Mouse (Mus musculus): ENCODE measurements around the gene Txnl4b.
A peak's percentile ranks its signal among the peaks of the same experiment; 100 is the strongest.

The Txnl4b gene

GRCm38 (mm10) chr8:109595854-109596253 lies 30.2 kb downstream of the Txnl4b start:
- DNase-seq (ENCODE audit: low spot score in 2 of 2), result peak; percentile 35 to 71

- DNase-seq (ENCODE audit: low spot score in 2 of 2), result no peak
Observed at GRCm38 (mm10) chr8:109606725-109607124, 41.0 kb downstream of the Txnl4b start.

GRCm38 (mm10) chr8:109607650-109608049 lies 42.0 kb downstream of the Txnl4b start:
- no peak for DNase-seq (ENCODE audit: low spot score in 2 of 2)

- peak; percentile 93 to 94 for DNase-seq (ENCODE audit: low spot score in 2 of 2)
Observed at GRCm38 (mm10) chr8:109608271-109609152, 42.8 kb downstream of the Txnl4b start, which contains the start of gene Dhodh. Dhodh (minus strand) TSS chr8:109608673.

- DNase-seq (ENCODE audit: low spot score in 2 of 2), result no peak
Observed at GRCm38 (mm10) chr8:109609153-109609502, 43.4 kb downstream of the Txnl4b start.

- DNase-seq (ENCODE audit: low spot score in 2 of 2), result no peak
Observed at GRCm38 (mm10) chr8:109614243-109615210, 48.8 kb downstream of the Txnl4b start, which contains the start of gene Pkd1l3. Pkd1l3 (plus strand) TSS chr8:109614517.

GRCm38 (mm10) chr8:109615569-109615968 lies 49.9 kb downstream of the Txnl4b start:
- DNase-seq (ENCODE audit: low spot score in 2 of 2), result no peak
